Mouse (Mus musculus) testis, adult 2 months (tissue): ENCODE measurements around the gene Xpo6. TPM values are rescaled to one million over a fixed set of nuclear protein-coding genes. Genes with fewer than 3 reads are reported as not detected.

Experiments used
- H3K27ac ChIP-seq: fragments of 200-500 bp; 2 replicates; pipeline ENCODE4 v1.5.1; 2012; ENCODE audit warnings: low read depth, low read length; ENCODE audit not compliant: control insufficient read depth, insufficient read depth
- H3K27me3 ChIP-seq: fragments of 200-500 bp; 2 replicates; pipeline ENCODE4 v1.6.1; 2012; ENCODE audit warnings: mild to moderate bottlenecking, low read length, moderate library complexity; ENCODE audit not compliant: control insufficient read depth, insufficient read depth
- H3K36me3 ChIP-seq: fragments of 200-500 bp; 2 replicates; pipeline ENCODE4 v1.6.1; 2012; ENCODE audit warnings: mild to moderate bottlenecking, low read length; ENCODE audit not compliant: control insufficient read depth, insufficient read depth
- H3K4me1 ChIP-seq: fragments of 200-500 bp; 2 replicates; pipeline ENCODE4 v1.6.1; 2012; ENCODE audit warnings: low read length; ENCODE audit not compliant: control insufficient read depth, insufficient read depth
- H3K4me3 ChIP-seq: fragments of 200-500 bp; 2 replicates; pipeline ENCODE4 v1.5.1; 2012; ENCODE audit warnings: low read depth, mild to moderate bottlenecking, low read length, moderate library complexity, mixed read lengths; ENCODE audit not compliant: control insufficient read depth
- CTCF ChIP-seq: fragments of 200-500 bp; IDR thresholded peaks from 2 replicates; pipeline ENCODE4 v1.5.1; 2012; ENCODE audit warnings: low read depth, mild to moderate bottlenecking, inconsistent platforms, low read length, moderate library complexity; ENCODE audit not compliant: control insufficient read depth, insufficient read depth, insufficient replicate concordance
- POLR2A ChIP-seq: fragments of 200-500 bp; IDR thresholded peaks from 2 replicates; pipeline ENCODE4 v1.6.1; 2012; ENCODE audit warnings: low read depth, mild to moderate bottlenecking, inconsistent platforms, low read length, moderate library complexity; ENCODE audit not compliant: control insufficient read depth
- polyA plus RNA-seq: library from polyadenylated mRNA; depleted of rRNA; stranded (reverse); fragments of >200 nt; gene quantifications from 2 replicates; pipeline ENCODE4 v1.2.3, GENCODE M21; 2012

Gene Xpo6
- polyA plus RNA-seq, 1 experiment: 695 TPM

DNA sequence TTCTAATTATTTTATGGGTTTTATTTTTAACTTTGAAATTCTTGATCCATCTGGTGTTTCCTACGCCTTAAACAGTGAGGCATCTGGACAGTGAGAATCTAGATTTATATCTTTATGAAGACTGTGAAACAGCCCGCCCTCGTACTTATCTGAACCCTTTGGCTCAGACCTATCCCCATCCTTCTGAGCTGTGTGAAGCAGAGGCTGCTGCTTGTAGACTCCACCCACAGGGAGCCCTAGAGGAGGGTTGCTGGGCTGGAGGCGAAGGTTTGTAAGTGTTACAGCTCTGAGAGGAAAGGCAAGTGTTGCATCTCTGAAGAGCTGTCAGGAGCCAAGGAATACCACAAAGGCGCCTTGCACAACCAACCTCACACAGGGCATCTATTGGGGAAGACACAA is 36.5 kb upstream of the Xpo6 start:
- H3K27ac ChIP-seq: no peak overlapping the region
- H3K4me3 ChIP-seq: no peak overlapping the region
- H3K27me3 ChIP-seq: no peaks in the 10 kb centered on the region
- no peaks in the 10 kb centered on the region for H3K36me3 ChIP-seq
- TF ChIP-seq CTCF (no peak), POLR2A (no peak)
- H3K4me1 ChIP-seq: no peaks in the 10 kb centered on the region; the same call in 1 of the 2 replicates

- Histone ChIP-seq H3K4me3 (no peak overlapping the region), H3K4me1 (no peaks in the 10 kb centered on the region; the same call in 1 of the 2 replicates), H3K27me3 (no peaks in the 10 kb centered on the region), H3K27ac (no peak overlapping the region), H3K36me3 (no peaks in the 10 kb centered on the region)
- TF ChIP-seq POLR2A (no peak), CTCF (no peak)
These were observed 35.9 kb upstream of the Xpo6 start for GRCm38 (mm10) chr7:126236083-126236793.

- Histone ChIP-seq H3K36me3 (no peaks in the 10 kb centered on the region), H3K27ac (no peak overlapping the region), H3K4me1 (no peaks in the 10 kb centered on the region; the same call in 1 of the 2 replicates), H3K4me3 (no peak overlapping the region), H3K27me3 (no peaks in the 10 kb centered on the region)
- TF ChIP-seq POLR2A: no peak
- no peak for TF ChIP-seq CTCF
These were observed 34.3 kb upstream of the Xpo6 start for GRCm38 (mm10) chr7:126234611-126235010.

GRCm38 (mm10) chr7:126232345-126233071 is 32.2 kb upstream of the Xpo6 start:
- TF ChIP-seq POLR2A: no peak
- no peaks in the 10 kb centered on the region for H3K36me3 ChIP-seq
- H3K4me3 ChIP-seq: no peak overlapping the region
- no peak overlapping the region for H3K27ac ChIP-seq
- no peaks in the 10 kb centered on the region; the same call in 1 of the 2 replicates for H3K4me1 ChIP-seq
- H3K27me3 ChIP-seq: no peaks in the 10 kb centered on the region

GRCm38 (mm10) chr7:126230357-126231148 is 30.3 kb upstream of the Xpo6 start:
- Histone ChIP-seq H3K36me3 (no peaks in the 10 kb centered on the region), H3K27ac (no peak overlapping the region), H3K4me1 (no peaks in the 10 kb centered on the region), H3K4me3 (no peak overlapping the region), H3K27me3 (no peaks in the 10 kb centered on the region)
- TF ChIP-seq CTCF (no peak), POLR2A (no peak)

- Histone ChIP-seq H3K27me3 (no peaks in the 10 kb centered on the region), H3K27ac (no peak overlapping the region), H3K4me3 (no peak overlapping the region), H3K36me3 (no peaks in the 10 kb centered on the region), H3K4me1 (no peaks in the 10 kb centered on the region)
- TF ChIP-seq POLR2A: no peak
- TF ChIP-seq CTCF: no peak
These were observed 25.8 kb upstream of the Xpo6 start for GRCm38 (mm10) chr7:126226136-126226535.

GRCm38 (mm10) chr7:126222753-126223152 is 22.5 kb upstream of the Xpo6 start:
- H3K27ac ChIP-seq: no peak overlapping the region
- TF ChIP-seq POLR2A: no peak
- no peaks in the 10 kb centered on the region for H3K36me3 ChIP-seq
- H3K4me1 ChIP-seq: no peaks in the 10 kb centered on the region
- no peaks in the 10 kb centered on the region for H3K27me3 ChIP-seq
- no peak overlapping the region for H3K4me3 ChIP-seq
